In the genomic region with DNA sequence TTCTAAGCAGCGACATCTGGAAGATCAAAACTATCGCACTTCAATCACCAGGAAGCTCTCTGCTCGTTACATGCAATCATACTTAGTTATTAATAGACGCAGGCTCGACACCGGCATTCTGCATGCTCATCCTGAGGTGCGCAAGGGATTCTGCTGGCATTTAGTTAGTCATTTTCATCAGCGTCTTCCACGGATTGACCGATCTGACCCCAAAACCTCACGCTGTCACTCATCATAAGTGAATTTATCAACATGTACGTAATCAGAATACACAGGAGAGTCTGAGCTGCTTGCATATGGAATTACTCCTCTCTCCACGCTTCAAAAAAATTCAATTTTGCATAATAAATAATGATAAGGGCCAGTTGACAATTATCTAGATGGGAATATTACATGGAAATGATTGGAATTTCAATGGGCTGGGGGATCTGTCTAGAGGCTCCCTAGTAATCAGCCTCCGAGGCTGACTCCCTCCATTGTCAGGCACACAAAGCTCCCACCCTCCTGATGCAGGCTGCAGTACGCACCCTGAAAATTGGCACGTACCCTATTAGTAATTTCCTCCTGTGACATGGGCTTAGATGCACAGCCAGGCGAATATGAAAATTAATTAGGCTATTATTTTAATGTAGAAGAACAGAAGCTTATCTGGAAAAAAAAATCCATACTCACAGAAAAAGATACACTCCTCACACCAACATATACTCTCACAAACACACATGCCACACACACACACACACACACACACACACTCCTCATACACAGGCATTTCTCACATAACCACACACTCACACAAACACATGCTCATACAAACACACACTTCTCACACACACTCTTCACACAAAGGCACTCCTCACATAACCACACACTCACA, we compare ENCODE assay signal across 18 mouse cellular contexts.
DNase-seq lines count a peak whose midpoint lies in the region; ATAC-seq lines count a peak whose summit lies in the region.
"Had no signal": no experiment of that assay in that cellular context is flagged by ENCODE, and none has a peak within 500 bp of the region (broad histone marks: within the 10 kb centered on the region; RNA-seq: fewer than 3 reads in every experiment).

No protein-coding gene starts in this region.

- 0 out of 2 replicates have a peak overlapping the region, but pooled peaks have one; percentile 11 for H3K9ac ChIP-seq in embryonic facial prominence, embryonic 12.5 days
- no peak overlapping the region; the same call in 1 of the 2 replicates for H3K9ac ChIP-seq in hindbrain, embryonic 13.5 days
- peak overlapping the region; percentile 19; the same call in 1 of the 2 replicates for H3K9ac ChIP-seq in midbrain, embryonic 13.5 days (replicated peaks)

- no peaks in the 10 kb centered on the region for H3K4me1 ChIP-seq in embryonic facial prominence, embryonic 12.5 days
- 0 out of 2 replicates have a peak, but pooled peaks cover 6% of the 10 kb centered on the region for H3K4me1 ChIP-seq in embryonic facial prominence, embryonic 10.5 days
- peaks cover 20% of the 10 kb centered on the region for H3K4me1 ChIP-seq in hindbrain, embryonic 13.5 days (replicated peaks)
- H3K4me1 ChIP-seq in midbrain, embryonic 13.5 days (replicated peaks), result peaks cover 26% of the 10 kb centered on the region

- no peaks in the 10 kb centered on the region for H3K27me3 ChIP-seq in embryonic facial prominence, embryonic 12.5 days
- H3K27me3 ChIP-seq in embryonic facial prominence, embryonic 10.5 days (replicated peaks; ENCODE audit: low read depth, poor library complexity, severe bottlenecking), result no peaks in the 10 kb centered on the region
- no peaks in the 10 kb centered on the region for H3K27me3 ChIP-seq in hindbrain, embryonic 13.5 days
- no peaks in the 10 kb centered on the region for H3K27me3 ChIP-seq in midbrain, embryonic 13.5 days

- no peak overlapping the region for H3K4me2 ChIP-seq in embryonic facial prominence, embryonic 12.5 days (replicated peaks)
- H3K4me2 ChIP-seq in hindbrain, embryonic 13.5 days, result no peak overlapping the region
- H3K4me2 ChIP-seq in midbrain, embryonic 13.5 days (replicated peaks), result no peak overlapping the region

- H3K9me3 ChIP-seq in embryonic facial prominence, embryonic 12.5 days, result no peaks in the 10 kb centered on the region
- H3K9me3 ChIP-seq in embryonic facial prominence, embryonic 10.5 days, result no peaks in the 10 kb centered on the region
- no peaks in the 10 kb centered on the region for H3K9me3 ChIP-seq in hindbrain, embryonic 13.5 days
- H3K9me3 ChIP-seq in midbrain, embryonic 13.5 days, result no peaks in the 10 kb centered on the region

- WGBS in embryonic facial prominence, embryonic 12.5 days, result 75% methylated on average over 17 of the region's 17 CpGs
- 80% methylated on average over 17 of the region's 17 CpGs for WGBS in embryonic facial prominence, embryonic 10.5 days
- WGBS in hindbrain, embryonic 13.5 days, result 34% methylated on average over 17 of the region's 17 CpGs
- 41% methylated on average over 17 of the region's 17 CpGs for WGBS in midbrain, embryonic 13.5 days

- no peak overlapping the region for H3K27ac ChIP-seq in embryonic facial prominence, embryonic 12.5 days
- H3K27ac ChIP-seq in embryonic facial prominence, embryonic 10.5 days (replicated peaks), result no peak overlapping the region
- H3K27ac ChIP-seq in hindbrain, embryonic 13.5 days, result peak overlapping the region; percentile 83
- peak overlapping the region; percentile 90 for H3K27ac ChIP-seq in midbrain, embryonic 13.5 days

- no peak for ATAC-seq in embryonic facial prominence, embryonic 12.5 days (ENCODE audit: insufficient number of reproducible peaks, insufficient read depth, low FRiP score, low TSS enrichment)
- ATAC-seq in hindbrain, embryonic 13.5 days (ENCODE audit: low FRiP score), result peak; percentile 87
- ATAC-seq in midbrain, embryonic 13.5 days, result peak; percentile 94
- ATAC-seq: CD4-positive, CD25-positive, alpha-beta regulatory T cell, adult 4 months had no signal

- H3K4me3 ChIP-seq in embryonic facial prominence, embryonic 12.5 days, result no peak overlapping the region
- H3K4me3 ChIP-seq in embryonic facial prominence, embryonic 10.5 days, result no peak overlapping the region
- no peak overlapping the region for H3K4me3 ChIP-seq in hindbrain, embryonic 13.5 days
- H3K4me3 ChIP-seq in midbrain, embryonic 13.5 days (replicated peaks), result no peak overlapping the region

- DNase-seq in embryonic facial prominence, embryonic 10.5 days (ENCODE audit: low spot score), result no peak
- DNase-seq in gastrocnemius, postnatal 36 days, result no peak
- no peak for DNase-seq in left cerebral cortex, postnatal 25 days (ENCODE audit: low spot score in 2 of 2)
- DNase-seq in cerebellum, adult 9-11 months, result no peak
- DNase-seq in adrenal gland, postnatal 14 days, result no peak
- DNase-seq: cerebellum, postnatal 10 days; embryo, embryonic 11 days; gastrocnemius, postnatal 14 days; kidney, adult 9 months; layer of hippocampus, postnatal 36 days; left cerebral cortex, postnatal 4 days; lung, adult 18-20 months; thymus, postnatal 14 days had no signal

- H3K36me3 ChIP-seq in embryonic facial prominence, embryonic 12.5 days, result no peaks in the 10 kb centered on the region
- no peaks in the 10 kb centered on the region for H3K36me3 ChIP-seq in embryonic facial prominence, embryonic 10.5 days (replicated peaks)
- no peaks in the 10 kb centered on the region for H3K36me3 ChIP-seq in hindbrain, embryonic 13.5 days
- H3K36me3 ChIP-seq in midbrain, embryonic 13.5 days, result no peaks in the 10 kb centered on the region
- H3K36me3 ChIP-seq: G1E had no signal

- intact Hi-C loops in gastrocnemius, postnatal 36 days (cut with DNase I), result no loop called here
- intact Hi-C loops in left cerebral cortex, postnatal 25 days (cut with DNase I), result no loop called here

Comparison
In these comparisons a context has a peak if more than half of its experiments do, and no peak if none do; other contexts are left out.
1. H3K27ac ChIP-seq: peak in hindbrain, embryonic 13.5 days (single experiment) and midbrain, embryonic 13.5 days (single experiment); none in embryonic facial prominence, embryonic 12.5 days (single experiment) and embryonic facial prominence, embryonic 10.5 days (single experiment).